Mouse (Mus musculus): ENCODE results near the gene Mrpl39.

DNA sequence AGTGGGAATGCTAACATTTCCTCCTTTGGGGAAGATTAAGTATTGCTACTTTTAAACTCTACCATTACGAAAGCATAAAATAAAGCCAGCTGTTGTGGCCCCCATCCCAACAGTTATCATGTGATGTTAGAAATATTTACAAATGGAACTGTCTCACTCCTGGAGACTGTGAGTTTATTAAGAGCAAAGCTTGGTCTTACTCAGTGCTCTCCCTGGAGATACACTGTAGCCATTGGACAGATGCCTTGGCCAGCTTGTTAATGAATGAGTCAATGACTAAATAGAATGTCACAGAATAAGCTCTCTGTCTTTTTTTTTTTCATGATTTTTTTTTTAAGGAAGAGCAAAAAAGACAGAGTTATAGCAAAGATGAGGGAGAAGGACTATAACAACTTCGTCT lies 35.9 kb upstream of the Mrpl39 start:
- no peak for TF ChIP-seq EP300 (IDR thresholded peaks at IDR 0.05)
- no peak for TF ChIP-seq CTCF (IDR thresholded peaks at IDR 0.05)

Measured in lung, postnatal 0 days (tissue).